Mouse (Mus musculus) gastrocnemius, postnatal 4 days (tissue): ENCODE measurements around the gene A1cf. TPM values are rescaled to one million over a fixed set of nuclear protein-coding genes. Genes with fewer than 3 reads are reported as not detected.

ENCODE experiments used
- DNase-seq, 2 experiments: peaks; one replicate each; pipeline ENCODE4 v3.0.0; 2021 to 2022; ENCODE audit warnings: low spot score in 2 of 2, mixed read lengths in 2 of 2
- total RNA-seq, 2 experiments: library from RNA; stranded (reverse); gene quantifications; 2 replicates each; pipeline ENCODE4 v1.2.3; 2021

The A1cf gene
- total RNA-seq, 2 experiments from 2014 or later: 0.29 TPM; not detected in 1

DNA sequence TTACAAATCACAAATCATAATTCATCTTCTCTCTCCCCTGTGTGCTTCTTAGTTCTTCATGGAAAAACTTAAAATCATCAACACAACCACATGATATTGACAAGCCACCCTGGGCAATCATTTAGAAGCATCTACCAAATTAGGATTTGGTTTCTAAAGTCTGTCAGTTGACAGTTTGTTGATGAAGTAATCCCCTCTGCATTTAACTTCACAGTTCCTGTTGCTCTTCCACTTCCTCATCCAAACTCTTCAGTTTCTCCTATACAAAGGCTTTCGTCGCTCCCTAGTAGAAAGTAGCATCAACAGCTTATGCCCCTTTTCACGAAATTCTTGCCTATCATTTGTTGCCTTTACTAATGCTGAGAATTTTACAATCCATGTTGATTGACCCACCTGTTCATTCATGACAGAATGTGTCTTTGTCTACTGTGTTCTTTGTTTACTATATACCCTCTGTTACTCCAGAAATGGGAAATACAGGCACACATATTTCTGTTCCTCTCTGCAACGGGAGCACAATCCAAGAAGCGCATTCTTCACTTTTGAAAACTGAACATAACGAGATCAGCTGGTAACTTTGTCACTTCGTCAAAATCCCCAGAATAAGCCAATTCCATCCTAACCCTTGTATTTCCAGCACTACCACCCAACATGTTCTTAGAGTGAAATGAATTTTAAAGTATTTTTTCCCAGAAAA lies 82.4 kb downstream of the A1cf start:
- no peak for DNase-seq

DNA sequence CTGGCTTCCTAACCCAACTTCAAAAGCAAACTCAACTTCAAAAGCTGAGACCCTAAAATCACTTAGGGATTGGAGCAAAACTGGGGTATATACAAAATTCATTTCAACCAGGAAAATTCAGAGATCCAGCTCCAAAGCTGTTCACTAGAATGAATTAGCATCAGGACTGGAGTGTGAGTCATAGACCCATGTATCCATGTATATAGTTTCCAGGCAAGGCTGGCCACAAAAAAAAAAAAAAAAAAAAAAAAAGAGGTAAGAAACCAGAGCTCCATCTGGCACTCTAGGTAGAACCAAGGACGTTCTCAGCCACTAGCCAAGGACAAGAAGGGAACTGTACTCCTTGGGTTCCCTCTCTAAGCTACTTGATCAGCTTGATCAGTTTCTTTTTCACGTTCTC lies 85.2 kb downstream of the A1cf start:
- DNase-seq: no peak

DNA sequence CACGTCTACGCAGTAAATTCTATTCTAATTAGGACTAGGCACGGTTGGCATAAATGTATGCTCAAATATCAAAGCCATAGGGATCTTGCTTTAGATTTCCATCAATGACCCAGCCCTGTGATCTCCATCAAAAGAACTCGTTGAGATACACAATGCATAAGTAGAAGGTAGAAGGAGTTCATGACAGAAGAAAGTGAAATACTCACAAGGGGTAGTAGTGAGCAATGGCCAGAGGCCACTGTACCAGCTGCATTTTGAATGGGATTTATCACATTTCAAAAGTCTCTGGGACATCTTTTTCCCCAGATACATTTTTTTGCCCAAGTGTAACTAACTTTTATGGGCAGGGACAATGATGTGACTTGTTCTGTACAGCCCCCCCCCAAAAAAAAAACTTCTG lies 85.7 kb downstream of the A1cf start:
- no peak for DNase-seq

DNA sequence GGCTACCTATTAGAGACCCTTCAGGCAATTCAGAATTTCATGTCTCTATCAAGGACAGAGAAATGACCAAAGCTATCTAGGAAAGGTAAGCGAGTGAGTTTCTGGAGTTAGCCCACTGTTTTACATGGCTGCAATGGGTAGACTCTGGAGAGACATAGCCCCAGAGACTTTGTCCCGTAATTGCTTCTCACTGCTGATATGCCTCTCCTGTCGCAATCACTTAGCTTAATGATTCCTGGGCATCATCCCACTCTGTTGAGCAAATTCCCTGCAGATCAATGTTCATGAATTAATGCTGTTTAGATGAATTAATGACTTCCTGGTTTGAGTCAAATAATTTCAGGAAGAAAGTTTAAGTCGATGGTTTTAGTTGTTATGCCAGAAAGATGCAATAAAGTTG lies 86.1 kb downstream of the A1cf start:
- no peak for DNase-seq

DNA sequence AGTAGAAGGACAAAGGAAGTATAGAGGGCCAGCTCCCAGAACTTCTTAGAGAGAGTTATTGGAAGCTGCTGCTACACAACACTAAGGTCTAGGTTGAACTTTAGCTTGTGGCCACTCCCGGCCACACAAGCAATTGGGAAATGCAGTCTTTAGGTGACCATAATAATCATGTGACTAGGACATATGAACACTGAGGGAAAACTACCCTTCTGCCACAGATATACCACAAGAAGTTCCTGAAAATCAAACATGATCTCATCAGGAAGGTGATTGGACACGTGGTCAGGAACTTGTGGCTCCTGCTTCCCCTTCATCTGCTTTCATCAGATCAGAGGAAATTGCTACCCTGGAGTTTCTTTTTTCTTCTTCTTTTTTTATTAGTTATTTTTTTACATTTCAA lies 87.8 kb downstream of the A1cf start:
- DNase-seq: no peak

DNA sequence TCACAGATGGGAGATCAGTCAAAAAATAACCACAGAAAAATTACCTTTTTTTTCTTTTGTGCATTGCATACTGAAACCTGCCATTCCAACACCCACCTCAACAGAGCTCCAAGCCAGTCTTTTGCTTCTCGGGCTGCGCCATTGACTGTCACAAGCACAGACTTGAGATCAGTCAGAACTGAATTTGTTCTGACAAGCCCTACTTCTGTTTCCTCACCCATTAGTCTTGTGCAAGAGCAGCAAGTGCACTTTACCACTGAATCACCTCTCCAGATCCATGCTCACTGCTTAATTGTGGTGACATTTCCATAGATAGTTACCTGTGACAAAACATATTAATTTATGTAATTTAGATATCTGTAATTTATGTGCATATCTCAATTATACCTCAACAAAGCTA lies 91.9 kb downstream of the A1cf start:
- no peak for DNase-seq

DNA sequence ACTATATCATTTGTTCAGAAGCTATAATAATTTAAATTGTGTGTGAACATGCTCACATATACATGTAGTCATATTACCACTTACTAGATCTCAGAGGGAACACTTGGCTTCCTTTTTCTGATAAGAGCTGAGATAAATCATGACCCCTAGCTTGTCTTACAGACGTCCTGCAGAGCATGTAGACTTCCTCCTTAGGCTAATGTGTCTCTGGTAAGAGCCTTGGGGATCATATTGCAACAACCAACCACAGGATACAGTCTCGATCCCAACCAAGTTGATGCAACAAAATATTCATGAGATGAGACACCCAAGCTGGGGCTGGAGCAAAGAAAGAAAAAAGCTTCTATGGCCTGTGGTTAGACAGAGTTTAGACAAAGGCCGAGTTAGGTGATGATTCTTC lies 94.6 kb downstream of the A1cf start:
- no peak for DNase-seq

DNA sequence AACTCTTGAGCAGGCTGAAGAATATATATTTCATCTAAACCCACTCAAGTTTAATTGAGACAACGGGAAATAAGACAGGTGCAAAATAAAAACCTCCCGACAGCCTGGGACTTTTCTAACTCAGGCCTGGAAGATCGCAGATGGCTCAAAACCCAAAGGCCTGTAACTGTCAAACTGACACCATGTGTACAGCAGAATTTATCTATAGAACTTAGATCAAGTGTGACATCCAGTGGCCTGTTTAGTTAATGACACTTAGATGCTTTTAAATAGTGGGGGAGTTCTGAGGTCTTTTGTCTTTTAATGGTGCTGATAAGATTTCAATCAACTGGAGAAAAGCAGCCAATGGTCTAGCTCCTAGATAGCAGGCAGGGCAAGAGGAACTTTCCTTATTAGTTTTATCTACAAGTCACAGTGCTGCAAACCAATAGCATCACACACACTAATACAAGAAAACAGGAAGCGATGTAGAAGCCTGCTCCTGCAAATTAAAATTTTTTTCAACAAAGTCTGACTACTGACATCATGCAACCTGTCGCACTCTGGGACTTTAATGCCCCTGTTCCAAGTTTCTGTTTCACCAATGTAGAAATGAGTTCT lies 99.5 kb downstream of the A1cf start:
- DNase-seq: no peak

DNA sequence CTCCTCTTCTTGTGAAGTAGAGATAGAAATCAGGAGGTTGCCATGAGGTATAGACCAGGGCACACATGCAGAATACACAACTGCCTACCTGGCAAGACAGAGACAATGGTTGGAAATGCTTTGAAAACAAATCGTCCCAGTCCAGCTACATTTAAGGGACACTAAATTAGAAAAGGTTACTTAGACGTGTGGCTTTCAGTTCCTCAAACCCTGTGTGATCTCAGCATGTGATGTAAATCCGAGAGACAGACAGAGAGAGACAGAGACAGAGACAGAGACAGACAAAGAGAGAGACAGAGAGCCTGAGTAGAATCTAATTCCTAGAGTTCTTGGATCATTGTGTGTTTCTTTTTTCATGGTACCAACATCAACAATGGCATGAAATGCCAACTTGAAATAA lies 102.8 kb downstream of the A1cf start:
- DNase-seq: no peak

DNA sequence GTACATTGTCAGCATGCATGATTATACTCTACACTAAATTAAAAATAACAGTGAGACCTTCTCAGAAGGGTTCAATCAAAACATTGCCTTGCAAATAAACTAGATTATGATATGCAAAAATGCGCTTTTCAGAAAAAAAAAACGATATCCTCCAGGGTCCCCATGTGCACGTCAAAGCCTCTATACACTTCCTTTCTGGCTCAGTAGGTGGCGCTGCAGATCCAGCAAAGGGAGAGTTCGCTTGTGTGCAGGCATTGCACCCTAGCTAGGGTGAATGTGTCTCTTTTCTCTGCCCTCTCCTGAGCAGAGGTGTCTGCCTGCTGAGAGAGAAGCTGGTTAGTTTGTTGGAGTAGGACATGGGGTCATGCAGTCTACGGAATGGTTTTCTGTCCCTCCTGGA lies 103.4 kb downstream of the A1cf start:
- DNase-seq: peak; percentile 68 to 79

DNA sequence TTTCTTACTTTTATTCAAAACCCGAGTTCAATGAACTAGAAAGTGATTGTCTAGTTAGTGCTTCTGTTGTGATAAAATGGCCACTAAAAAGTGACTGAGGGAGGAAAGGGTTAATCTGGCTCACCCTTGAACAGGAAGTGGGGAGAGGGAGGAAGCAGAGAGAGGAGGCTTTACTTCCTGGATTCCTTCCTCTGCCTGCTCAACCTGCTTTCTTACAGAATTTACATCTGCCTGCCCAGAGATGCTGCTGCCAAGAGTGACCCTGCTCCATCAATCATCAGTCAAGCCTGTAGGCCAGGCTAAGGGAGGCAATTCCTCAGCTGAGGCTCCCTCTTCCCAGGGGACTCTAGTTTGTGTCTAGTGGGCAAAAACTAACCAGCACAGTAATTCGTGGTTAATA lies 107.3 kb downstream of the A1cf start:
- no peak for DNase-seq

DNA sequence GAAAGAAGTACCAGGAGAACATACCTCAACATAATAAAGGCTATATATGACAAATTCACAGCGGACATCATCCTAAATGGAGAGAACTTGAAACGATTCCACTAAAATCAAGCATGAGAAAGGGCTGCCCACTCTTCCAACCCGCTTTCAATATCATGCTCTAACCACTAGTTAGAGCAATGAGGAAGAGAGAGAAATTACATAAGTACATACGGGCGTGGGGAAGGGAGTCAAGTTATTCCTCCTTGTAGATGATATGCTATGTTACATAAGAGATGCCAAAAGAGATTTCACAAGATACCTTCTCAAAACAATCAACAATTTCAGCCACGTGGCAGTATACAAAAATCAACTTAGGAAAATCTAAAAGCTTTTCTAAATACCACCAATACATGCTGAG lies 122.5 kb downstream of the A1cf start:
- no peak for DNase-seq

DNA sequence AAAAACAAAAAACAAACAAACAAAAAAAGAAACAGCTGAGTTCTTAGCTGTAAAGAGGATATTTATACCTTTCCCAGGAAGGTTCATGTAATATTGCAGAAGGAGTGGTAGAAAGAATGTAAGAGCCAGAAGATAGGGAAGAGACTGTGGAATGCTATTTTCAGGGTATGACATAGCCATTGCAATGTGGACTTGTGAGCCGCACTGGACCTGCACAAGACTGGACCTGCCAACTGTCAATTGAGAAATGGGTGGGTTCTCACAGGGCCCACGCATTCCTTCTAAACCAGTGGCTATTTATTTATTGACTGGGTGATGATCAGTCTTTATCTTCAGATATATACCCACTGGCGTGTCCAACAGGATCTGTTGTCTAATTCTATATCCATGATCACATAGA lies 128.4 kb downstream of the A1cf start:
- no peak for DNase-seq

Other genes starting within 250 kb of the A1cf start
- gene Prkg1, start 103.7 kb upstream of the A1cf start, total RNA-seq: 10 to 100 TPM; 42.3 to 50.1 TPM
- gene Asah2, start 239.4 kb downstream of the A1cf start, total RNA-seq: 10 to 100 TPM in 1 of 2 experiments, 1 to 10 TPM in 1; 9.1 to 10.5 TPM